Mouse (Mus musculus) retina, embryonic 14.5 days (tissue): ENCODE measurements around the gene Catsperz.
"Not testable (repeated sequence)": the region's sequence is repeated elsewhere in the genome, so short reads cannot be mapped to it uniquely, and the experiment has no call there.

Source experiments
- DNase-seq: peaks from one replicate; pipeline ENCODE4 v3.0.0-alpha.2; 2015; ENCODE audit warnings: low spot score

Gene Catsperz

DNA sequence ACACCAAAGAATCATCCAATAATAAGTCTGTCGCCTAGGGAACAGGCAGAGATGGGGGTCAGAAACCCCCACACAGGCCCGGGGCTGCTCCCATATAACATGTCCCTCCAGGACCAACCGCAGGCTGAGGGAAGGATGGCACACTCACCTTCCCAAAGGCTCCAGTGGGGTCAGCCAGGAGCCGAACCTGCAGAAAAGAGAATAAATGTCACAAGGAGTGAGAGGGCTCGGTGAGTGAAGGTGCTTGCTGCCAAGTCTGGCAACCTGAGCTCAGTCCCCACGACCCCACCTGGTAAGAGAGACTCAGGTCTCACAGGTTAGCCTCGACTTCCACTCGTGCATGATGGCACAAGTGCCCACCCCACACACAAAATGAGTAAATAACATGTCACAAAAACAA lies 18.1 kb downstream of the Catsperz start:
- DNase-seq, result no peak

DNA sequence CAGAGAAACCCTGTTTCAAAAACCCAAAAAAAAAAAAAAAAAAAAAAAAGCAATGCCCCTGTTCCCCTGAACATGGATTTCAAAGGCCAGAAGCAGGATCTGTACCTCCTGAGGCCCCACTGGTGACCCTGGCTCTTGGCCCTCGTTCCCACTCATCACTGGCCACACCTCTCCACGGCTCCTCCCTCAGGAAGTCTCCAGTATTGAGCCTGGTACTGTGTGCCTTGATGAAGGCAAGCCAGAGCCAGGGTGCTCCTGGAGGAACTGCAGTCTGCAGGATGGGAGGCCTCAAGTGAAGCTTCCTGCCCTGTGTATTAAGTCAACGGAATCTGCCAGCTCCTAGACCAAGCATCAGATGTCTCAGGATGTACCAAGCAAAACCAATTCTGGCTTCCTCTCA lies 19.0 kb downstream of the Catsperz start:
- no peak for DNase-seq

DNA sequence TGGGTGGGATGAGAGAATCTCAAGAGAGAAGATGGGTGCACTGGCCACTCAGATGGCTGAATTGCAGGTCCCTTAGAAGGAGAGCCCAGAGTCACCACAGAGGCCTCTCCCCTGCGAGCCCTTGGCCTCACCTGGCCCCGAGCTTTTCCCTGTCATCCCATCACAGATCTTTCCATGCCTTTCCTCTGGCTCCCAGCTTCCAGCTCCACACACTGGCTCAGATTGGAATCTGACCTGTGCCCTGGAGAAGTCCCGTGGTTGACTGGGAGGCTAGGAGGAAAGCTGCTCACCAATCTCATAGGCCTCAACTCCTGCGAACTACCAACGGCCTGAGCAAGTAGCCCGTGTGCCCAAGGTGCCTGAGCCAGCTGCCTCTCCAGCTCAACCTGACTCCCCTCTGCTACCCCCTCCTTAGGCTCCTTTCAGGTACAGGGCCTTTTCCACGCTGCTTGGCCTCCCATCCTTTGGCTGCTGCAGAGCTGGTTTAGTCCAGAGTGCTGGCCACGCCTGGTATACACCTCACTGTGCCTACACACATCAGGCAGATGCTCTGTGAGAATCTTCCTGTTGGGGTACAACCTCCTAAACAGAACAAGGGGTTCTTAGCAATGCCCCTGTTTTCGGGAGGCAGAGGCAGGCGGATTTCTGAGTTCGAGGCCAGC lies 19.6 kb downstream of the Catsperz start:
- DNase-seq, result no peak

DNA sequence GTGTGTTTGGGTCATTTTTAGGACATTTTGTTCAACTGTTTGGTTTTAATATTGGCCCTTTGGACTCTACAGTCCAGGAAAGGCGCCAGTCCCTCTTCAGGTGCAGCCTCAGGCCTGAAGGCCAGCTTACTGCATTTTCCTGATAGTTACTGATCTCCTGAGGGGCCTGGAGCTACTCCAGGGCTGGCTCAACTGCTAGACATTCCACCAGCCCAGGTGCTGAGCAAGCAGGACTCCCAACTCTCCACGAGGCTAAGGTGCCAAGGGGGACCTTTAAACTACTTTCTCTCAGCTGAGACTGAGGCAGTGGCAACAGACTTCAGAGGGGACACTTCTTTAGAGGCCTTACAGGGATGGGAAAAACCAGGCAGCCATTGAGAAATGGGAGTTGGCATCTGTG lies 20.3 kb downstream of the Catsperz start:
- DNase-seq, result no peak

DNA sequence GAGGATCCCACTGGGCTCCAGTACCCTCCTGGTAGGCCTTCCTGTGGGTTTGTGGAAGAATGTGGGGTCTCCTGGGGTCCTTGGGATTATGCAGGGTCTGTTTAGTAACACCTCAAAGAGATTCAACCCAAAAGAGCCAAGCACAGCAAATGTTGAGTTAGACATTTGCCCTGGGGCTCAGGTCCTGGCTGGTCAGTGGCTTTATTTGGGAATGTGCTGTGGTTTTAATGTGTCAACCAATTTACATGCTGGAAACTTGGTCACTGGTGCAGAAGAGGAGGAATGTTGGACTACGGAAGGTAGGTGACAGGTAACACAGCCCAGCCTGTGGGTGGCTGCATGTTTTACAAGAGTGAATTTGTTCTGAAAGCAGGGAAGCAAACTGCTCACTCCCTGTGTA lies 22.1 kb downstream of the Catsperz start:
- DNase-seq, result no peak

DNA sequence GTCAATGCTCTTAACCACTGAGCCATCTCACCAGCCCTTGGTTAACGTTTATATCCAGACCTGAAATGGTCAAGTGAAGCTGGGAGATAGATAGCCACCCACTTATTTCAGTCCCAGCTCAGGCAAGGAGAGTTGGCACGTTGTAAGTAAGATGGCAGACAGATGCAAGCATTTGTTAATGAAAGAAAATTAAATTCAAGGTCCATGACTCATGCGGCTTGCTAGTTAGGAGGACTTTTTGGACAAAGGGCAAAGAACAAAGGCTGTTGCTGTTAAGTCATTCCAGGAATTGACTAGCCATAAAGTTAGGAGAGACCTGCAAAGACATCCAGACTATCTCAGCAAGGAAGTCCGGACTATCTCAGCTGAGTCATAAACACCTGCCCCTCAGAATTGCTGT lies 25.5 kb downstream of the Catsperz start:
- no peak for DNase-seq

DNA sequence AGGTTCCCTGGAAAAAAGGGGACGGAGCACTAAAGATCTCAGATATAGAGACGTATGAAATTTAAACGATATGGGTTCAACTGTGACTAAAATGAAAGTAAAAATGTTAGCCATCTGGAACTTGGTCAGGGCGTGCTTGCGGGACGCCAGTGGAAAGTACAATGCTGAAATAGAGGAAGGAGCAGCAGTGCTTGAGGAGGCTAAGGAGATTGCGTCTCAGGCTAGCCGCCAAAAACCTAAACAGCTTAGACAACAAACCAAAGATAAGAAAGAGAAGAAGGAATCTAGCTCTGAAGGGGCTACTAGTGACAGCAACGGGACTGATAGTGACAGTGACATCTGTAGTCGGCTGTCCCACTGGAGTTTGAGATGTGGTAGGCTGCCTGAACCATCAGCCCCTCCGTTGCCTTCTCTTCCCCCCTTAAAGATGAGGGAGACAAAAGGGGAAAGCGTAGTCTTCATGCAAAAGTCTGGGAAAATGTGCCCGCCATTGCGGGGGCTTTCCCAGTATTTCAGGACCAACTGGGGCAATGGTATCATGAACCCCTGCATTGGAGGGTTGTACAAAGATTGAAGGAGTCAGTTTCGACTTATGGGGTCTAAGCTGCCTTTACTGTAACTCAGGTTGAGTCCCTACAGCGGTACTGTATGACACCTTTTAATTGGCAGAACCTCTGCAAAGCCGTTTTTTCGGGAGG lies 29.4 kb downstream of the Catsperz start:
- not testable (repeated sequence) for DNase-seq

DNA sequence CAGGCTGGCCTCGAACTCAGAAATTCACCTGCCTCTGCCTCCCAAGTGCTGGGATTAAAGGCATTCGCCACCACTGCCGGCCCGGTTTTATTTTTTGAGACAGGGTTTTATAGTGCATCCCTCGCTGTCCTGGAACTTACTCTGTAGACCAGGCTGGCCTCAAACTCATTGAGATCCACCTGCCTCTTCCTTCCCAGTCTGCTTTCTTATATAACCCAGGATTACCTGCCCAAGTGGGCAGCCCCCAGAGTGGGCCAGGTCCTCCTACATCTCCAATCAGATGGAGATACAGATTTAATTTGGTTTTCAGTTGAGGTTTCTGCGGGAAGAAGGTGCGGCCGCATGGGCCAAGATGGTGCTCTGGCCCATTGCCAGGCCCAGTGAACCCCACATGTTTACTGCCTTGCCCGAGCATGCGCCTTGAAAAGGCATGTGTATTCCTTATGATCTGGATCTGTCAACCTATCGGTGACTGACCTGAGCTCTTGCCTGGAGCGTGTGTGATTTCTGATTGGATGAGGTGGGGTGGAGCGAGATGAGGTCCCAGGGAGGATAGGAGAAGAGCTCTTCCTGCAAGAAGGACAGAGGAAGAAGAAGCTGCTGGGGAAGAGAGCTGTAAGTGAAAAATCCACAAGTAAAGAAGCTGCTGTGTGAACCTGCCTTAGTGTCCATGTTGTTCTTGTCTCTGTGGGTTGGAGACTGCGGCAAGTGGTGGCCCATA lies 31.3 kb downstream of the Catsperz start:
- no peak for DNase-seq

DNA sequence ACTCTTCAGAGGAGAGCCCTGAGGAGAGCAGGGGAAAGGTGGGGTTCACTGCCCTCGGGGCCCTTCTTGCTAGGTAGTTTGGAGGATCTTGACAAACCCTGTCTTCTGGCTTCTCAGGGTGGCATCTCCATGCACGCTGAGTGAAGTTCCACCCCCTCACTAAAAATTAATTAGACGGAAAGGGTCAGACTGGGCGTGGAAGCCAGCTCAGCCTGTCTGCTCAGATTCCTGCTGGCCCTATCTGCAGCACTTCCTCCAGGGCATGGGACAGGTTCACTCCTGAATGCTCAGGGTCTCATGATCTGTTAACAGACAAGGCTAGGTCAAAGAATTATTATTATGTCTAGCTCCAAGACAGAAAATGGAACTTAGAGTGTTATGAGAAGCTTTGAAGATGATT lies 32.7 kb downstream of the Catsperz start:
- DNase-seq, result no peak

DNA sequence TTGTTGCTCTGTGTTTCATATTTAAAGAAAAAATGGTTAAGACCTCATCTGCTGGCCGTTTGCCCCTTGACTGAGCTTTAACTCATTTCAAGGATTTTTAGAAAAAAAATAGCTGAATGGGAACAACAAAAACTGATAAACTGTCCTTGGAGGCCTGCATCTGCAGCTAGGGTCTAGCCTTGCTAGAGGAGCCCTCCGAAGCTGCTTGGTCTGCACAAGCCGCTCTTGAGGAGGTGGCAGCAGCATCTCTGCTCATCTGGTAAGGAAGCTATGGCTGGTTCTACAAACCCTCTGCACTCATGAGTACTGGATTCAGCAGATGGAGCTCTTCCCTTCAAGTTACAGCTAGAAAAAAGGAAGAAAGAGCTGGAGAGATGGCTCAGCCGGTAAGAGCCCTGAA lies 47.2 kb downstream of the Catsperz start:
- DNase-seq, result no peak

DNA sequence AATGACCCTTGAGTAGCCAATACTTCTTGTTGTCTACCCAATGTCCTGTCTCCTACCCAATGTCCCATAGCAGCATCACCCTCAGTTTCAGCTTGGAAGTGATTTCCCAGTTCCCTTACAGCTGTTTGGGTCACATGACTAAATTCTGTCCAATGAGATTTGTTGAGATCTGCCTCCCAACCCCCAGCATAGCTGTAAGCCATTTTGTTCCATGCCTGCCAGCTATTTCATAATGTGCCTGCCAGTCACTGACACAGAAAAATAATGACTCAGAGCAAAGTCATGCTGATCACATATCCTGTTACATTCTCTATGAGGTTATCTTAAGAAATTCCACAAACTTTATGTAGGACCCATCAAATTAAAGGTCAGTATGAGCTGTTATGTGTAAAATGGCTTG lies 48.4 kb downstream of the Catsperz start:
- no peak for DNase-seq

DNA sequence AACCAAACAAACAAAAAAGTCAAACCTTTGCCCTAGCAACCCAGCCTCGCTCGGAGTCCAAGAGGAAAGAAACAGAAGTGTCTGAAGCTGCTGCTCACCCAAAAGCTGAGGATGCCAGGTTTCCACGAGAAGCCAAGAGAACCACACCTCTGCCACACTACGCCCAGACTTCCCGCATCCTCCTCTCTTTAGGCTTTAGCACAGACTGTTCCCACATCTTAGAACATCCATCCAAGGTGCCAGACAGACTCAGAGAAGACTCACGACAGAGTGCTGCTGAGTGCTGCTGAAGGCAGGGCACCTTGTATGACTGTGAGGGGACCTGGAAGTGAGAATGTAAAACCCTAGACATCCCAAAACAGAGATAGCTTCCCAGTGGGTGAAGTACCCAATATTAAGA lies 49.3 kb downstream of the Catsperz start:
- DNase-seq, result no peak

DNA sequence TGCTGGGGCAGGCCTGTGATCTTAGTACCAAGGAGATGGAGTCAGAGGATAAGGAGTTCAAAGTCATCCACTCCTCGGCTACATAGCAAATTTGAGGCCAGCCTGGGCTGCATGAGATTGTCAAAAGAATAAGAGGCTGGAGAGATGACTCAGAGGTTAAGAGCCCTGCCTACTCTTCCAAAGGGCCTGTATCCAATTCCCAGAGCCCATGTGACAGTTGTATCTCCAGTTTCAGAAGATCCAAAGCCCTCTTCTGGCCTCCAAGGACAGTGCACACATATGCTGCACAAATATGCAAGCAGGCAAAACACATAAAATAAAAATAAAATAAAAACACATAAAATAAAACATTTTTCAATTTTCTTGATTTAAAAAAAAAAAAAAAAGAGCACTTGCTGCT lies 50.9 kb downstream of the Catsperz start:
- no peak for DNase-seq

DNA sequence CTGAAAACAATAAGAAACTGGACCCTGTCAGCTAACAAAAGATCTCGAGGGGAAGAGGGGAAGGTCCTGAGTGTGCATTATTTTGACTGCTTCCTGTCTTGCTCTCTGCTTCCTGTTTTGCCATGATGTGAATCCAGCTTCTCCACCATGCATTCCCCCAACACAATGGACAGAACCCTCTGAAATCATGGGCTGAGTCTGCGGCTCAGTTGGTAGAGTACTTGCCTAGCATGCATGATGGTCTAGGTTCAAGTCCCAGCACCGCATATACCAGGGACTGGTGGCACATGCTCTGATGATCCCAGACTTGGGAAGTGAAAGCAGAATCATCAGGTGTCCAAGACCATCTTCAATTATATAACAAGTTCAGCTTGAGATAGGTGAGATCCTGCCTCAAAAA lies 52.5 kb downstream of the Catsperz start:
- DNase-seq, result no peak
